Mouse (Mus musculus) intestine, postnatal 0 days (tissue): ENCODE data around the gene Actr5. TPM values are rescaled to one million over a fixed set of nuclear protein-coding genes. Genes with fewer than 3 reads are reported as not detected.
A peak's percentile ranks its signal among the peaks of the same experiment; 100 is the strongest.

Experiments
- ATAC-seq: fragments of 200-750 bp; cut with Nextera tagmentation; 2 replicates; pipeline ENCODE4 v1.8.0; 2017; ENCODE audit warnings: mild to moderate bottlenecking, moderate TSS enrichment, moderate library complexity
- H3K27ac ChIP-seq: fragments of 300-500 bp; sonication (generic); 2 replicates; pipeline ENCODE4 v1.5.1; 2014; ENCODE audit warnings: mild to moderate bottlenecking, low read depth, low read length, moderate library complexity
- H3K27me3 ChIP-seq: fragments of 300-500 bp; sonication (generic); replicated peaks from 2 replicates; pipeline ENCODE4 v1.6.1; 2014; ENCODE audit warnings: low read length, mixed read lengths; ENCODE audit not compliant: control insufficient read depth, insufficient read depth
- H3K36me3 ChIP-seq: fragments of 300-500 bp; sonication (generic); 2 replicates; pipeline ENCODE4 v1.6.1; 2014; ENCODE audit warnings: mild to moderate bottlenecking, moderate library complexity; ENCODE audit not compliant: control insufficient read depth, insufficient read depth
- H3K4me1 ChIP-seq: fragments of 300-500 bp; sonication (generic); replicated peaks from 2 replicates; pipeline ENCODE4 v1.6.1; 2014; ENCODE audit warnings: antibody characterized with exemption, low read length, mixed read lengths; ENCODE audit not compliant: control insufficient read depth, insufficient read depth
- H3K4me2 ChIP-seq: fragments of 300-500 bp; sonication (generic); replicated peaks from 2 replicates; pipeline ENCODE4 v1.6.1; 2014; ENCODE audit warnings: low read depth, mild to moderate bottlenecking, moderate library complexity
- H3K4me3 ChIP-seq: fragments of 300-500 bp; sonication (generic); 2 replicates; pipeline ENCODE4 v1.5.1; 2014; ENCODE audit warnings: low read depth, low read length
- H3K9ac ChIP-seq: fragments of 300-500 bp; sonication (generic); 2 replicates; pipeline ENCODE4 v1.6.1; 2014; ENCODE audit warnings: mild to moderate bottlenecking, low read depth, low read length
- H3K9me3 ChIP-seq: fragments of 300-500 bp; sonication (generic); 2 replicates; pipeline ENCODE4 v1.6.1; 2016; ENCODE audit warnings: mixed run types; ENCODE audit not compliant: control insufficient read depth
- CTCF ChIP-seq: sonication (generic); IDR thresholded peaks from 2 replicates; pipeline ENCODE4 v1.5.1; 2016; ENCODE audit warnings: low read depth, mild to moderate bottlenecking, control low read depth, antibody characterized with exemption, moderate library complexity
- WGBS: fragments of 180-500 bp; shearing (Covaris S2); extraction: QIAGEN DNeasy Blood & Tissue Kit; methylation state at CpG from one replicate; pipeline ENCODE4 v1.1.7; 2014; 5-methylcytosine and 5-hydroxymethylcytosine counted together
- polyA plus RNA-seq: library from polyadenylated mRNA; unstranded; fragments of >200 nt; fragmentation: Nextera tagmentation; extraction: Ambion mirVana; gene quantifications from 2 replicates; pipeline ENCODE4 v1.2.1, GENCODE M21; 2015

The Actr5 gene
- polyA plus RNA-seq, 1 experiment from 2014 or later: 3.7 TPM

DNA sequence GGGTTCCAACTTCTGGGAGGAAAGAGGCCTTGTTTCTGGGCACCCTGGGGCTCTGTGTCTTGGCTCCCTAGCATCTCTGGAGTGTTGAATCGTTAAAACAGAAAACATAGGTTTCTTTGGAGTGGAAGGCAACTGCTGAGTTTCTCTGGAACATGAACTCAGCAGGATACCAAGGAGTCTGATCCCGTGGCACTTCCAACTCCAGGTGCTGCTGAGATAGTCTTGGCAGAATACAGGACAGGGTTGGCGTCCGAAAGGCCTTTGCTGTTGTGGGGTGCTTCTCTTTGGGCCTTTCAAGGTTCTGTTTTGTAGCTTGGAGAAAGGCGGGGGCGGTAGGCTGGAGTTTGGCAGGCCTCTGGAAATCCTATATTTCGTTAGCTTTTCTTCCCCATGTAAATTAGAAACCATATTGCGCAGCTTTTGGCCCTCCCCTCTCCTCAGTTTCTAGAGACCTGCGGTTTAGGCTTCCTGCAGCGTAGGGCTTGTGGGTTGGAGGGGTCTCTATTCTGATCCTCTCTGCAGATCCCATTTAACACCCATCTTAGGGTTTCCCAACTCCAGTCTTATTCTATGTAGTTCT lies 11.9 kb upstream of the Actr5 start:
- Histone ChIP-seq H3K4me3 (no peak overlapping the region), H3K9me3 (no peaks in the 10 kb centered on the region), H3K36me3 (no peaks in the 10 kb centered on the region), H3K27me3 (peaks cover 95% of the 10 kb centered on the region), H3K4me2 (no peak overlapping the region), H3K27ac (no peak overlapping the region), H3K9ac (no peak overlapping the region), H3K4me1 (no peaks in the 10 kb centered on the region)
- no peak for TF ChIP-seq CTCF
- ATAC-seq: no peak
- 17% methylated on average over 10 of the region's 10 CpGs for WGBS

DNA sequence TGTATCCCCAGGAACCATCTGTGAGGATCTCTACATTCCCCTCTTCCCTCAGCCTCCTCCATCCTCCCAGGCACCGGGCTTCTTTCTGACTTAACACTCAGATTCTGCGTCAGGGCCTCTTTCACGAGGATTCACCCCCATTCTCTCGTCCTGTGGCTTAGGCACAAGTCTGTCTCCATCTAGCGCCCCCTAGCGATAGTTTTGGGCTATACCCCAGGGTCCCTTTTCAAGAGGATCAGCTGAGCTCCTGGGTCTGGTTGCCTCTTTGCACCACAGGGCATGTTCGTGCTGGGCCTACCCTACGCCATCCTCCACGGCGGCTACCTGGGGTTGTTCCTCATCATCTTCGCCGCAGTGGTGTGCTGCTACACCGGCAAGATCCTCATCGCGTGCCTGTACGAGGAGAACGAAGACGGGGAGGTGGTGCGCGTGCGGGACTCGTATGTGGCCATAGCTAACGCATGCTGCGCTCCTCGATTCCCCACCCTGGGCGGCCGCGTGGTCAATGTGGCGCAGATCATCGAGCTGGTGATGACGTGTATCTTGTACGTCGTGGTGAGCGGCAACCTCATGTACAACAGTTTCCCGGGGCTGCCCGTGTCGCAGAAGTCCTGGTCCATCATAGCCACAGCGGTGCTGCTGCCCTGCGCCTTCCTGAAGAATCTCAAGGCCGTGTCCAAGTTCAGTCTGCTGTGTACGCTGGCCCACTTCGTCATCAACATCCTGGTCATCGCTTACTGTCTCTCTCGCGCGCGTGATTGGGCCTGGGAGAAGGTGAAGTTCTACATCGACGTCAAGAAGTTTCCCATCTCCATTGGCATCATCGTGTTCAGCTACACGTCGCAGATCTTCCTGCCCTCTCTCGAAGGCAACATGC lies 10.9 kb upstream of the Actr5 start:
- 4% methylated on average over 53 of the region's 53 CpGs for WGBS
- Histone ChIP-seq H3K4me3 (no peak overlapping the region), H3K9me3 (no peaks in the 10 kb centered on the region), H3K4me1 (no peaks in the 10 kb centered on the region), H3K27ac (no peak overlapping the region), H3K4me2 (no peak overlapping the region), H3K36me3 (no peaks in the 10 kb centered on the region), H3K9ac (no peak overlapping the region), H3K27me3 (peaks cover 99% of the 10 kb centered on the region)
- peak; percentile 68 for TF ChIP-seq CTCF
- no peak for ATAC-seq

DNA sequence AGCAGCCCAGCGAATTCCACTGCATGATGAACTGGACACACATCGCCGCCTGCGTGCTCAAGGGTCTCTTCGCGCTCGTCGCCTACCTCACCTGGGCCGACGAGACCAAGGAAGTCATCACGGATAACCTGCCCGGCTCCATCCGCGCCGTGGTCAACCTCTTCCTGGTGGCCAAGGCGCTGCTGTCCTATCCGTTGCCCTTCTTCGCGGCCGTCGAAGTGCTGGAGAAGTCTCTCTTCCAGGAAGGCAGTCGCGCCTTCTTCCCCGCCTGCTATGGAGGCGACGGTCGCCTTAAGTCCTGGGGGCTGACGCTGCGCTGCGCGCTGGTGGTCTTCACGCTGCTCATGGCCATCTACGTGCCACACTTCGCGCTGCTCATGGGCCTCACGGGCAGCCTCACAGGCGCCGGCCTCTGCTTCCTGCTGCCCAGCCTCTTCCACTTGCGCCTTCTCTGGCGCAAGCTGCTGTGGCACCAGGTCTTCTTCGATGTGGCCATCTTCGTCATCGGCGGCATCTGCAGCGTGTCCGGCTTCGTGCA lies 10.2 kb upstream of the Actr5 start:
- H3K4me1 ChIP-seq: no peaks in the 10 kb centered on the region
- WGBS: 1% methylated on average over 47 of the region's 47 CpGs

DNA sequence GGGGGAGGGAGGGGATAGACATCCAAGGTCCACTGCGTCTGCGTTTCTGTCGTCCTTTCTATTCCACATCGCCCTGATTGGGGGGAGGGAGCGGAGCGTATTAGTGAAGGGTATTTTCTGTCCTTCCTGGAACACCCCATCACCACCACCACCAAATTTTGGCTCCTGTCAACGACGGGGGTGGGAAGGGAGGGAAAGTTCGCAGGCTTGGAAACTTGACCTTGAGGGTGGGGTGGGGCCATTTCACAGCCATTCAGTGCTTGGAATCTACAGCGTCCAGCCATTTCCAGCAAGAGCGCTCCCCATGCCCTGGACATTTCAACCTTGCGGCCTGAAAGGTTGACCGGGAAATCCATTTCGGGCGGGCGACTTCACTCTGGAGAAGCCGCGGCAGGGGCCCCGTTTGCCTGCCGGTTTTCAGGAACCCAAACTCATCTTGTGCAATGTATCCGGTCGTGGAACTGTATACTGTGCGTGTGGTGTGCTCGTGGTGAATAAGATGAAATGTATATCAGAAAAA lies 9.5 kb upstream of the Actr5 start:
- Histone ChIP-seq H3K9me3 (no peaks in the 10 kb centered on the region), H3K9ac (no peak overlapping the region), H3K36me3 (no peaks in the 10 kb centered on the region), H3K27ac (no peak overlapping the region), H3K4me3 (no peak overlapping the region), H3K4me1 (no peaks in the 10 kb centered on the region), H3K4me2 (no peak overlapping the region), H3K27me3 (peaks cover 96% of the 10 kb centered on the region)
- no peak for ATAC-seq
- no peak for TF ChIP-seq CTCF
- 2% methylated on average over 24 of the region's 24 CpGs for WGBS

More for the DNA sequence above, 10.2 kb upstream of the Actr5 start:
- Histone ChIP-seq H3K4me2 (no peak overlapping the region), H3K9me3 (no peaks in the 10 kb centered on the region), H3K36me3 (no peaks in the 10 kb centered on the region), H3K27me3 (peaks cover 99% of the 10 kb centered on the region), H3K4me3 (0 out of 2 replicates have a peak overlapping the region, but pooled peaks have one; percentile 9), H3K27ac (no peak overlapping the region), H3K9ac (no peak overlapping the region)
- no peak for ATAC-seq
- no peak for TF ChIP-seq CTCF

DNA sequence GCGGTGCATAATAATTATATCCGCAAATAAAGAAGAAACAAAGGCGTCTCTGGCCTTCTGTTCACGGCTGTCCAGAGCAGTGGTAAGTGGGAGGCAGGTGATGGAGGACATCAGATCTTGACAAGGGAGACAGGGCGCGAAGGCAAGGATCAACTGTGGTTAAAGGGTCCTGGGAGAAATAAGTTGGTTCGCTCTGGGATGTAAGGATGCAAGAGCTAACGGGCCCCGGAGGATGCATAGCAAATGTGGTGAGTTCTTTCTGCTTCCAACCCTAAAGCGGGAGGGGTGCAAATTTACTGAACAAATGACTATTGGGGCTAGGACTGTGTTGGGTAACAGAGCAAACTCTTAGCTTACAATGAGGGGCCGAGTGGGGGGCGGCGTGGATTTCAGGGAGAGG lies 9.0 kb upstream of the Actr5 start:
- TF ChIP-seq CTCF: no peak
- H3K9ac ChIP-seq: no peak overlapping the region

DNA sequence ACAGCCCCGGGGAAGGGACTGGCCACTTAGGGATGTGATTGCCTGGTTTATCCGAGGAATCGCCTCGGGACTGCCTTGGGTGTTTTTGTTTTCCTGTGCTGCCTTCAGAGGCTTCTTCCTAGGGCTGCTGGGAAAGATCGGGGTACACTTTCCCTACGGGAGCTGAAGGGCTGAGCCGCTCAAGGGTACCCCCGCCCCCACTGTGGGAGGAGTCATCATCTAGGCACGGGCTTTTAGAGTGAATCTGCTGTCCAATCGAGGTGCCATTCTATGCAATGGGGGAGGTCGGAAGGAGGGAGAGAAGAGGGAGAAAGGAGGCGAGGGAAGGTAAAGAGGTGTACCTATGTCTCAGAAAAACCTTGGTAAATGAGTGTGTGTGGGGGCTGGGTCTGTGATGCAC lies 8.4 kb upstream of the Actr5 start:
- H3K27me3 ChIP-seq: peaks cover 88% of the 10 kb centered on the region
- H3K4me1 ChIP-seq: no peaks in the 10 kb centered on the region
- H3K4me2 ChIP-seq: no peak overlapping the region
- no peak for ATAC-seq
- H3K9ac ChIP-seq: no peak overlapping the region
- no peak for TF ChIP-seq CTCF
- no peak overlapping the region for H3K27ac ChIP-seq
- no peaks in the 10 kb centered on the region for H3K36me3 ChIP-seq
- no peak overlapping the region for H3K4me3 ChIP-seq
- H3K9me3 ChIP-seq: no peaks in the 10 kb centered on the region
- 1% methylated on average over 12 of the region's 12 CpGs for WGBS

More for the DNA sequence above, 9.0 kb upstream of the Actr5 start:
- ATAC-seq: no peak
- WGBS: 4% methylated on average over 13 of the region's 13 CpGs
- no peaks in the 10 kb centered on the region for H3K4me1 ChIP-seq
- H3K4me3 ChIP-seq: no peak overlapping the region
- H3K27ac ChIP-seq: no peak overlapping the region
- peaks cover 91% of the 10 kb centered on the region for H3K27me3 ChIP-seq
- H3K36me3 ChIP-seq: no peaks in the 10 kb centered on the region
- no peak overlapping the region for H3K4me2 ChIP-seq
- no peaks in the 10 kb centered on the region for H3K9me3 ChIP-seq
